Mouse (Mus musculus) liver, embryonic 14.5 days (tissue): ENCODE measurements around the gene Hbs1l.

ENCODE experiments used
- CTCF ChIP-seq: IDR thresholded peaks from 2 replicates; pipeline ENCODE4 v1.5.1; 2016; ENCODE audit warnings: antibody characterized with exemption, low read depth, control low read depth
- EP300 ChIP-seq: IDR thresholded peaks from 2 replicates; pipeline ENCODE4 v1.6.1; 2016; ENCODE audit warnings: antibody characterized with exemption, low read depth

DNA sequence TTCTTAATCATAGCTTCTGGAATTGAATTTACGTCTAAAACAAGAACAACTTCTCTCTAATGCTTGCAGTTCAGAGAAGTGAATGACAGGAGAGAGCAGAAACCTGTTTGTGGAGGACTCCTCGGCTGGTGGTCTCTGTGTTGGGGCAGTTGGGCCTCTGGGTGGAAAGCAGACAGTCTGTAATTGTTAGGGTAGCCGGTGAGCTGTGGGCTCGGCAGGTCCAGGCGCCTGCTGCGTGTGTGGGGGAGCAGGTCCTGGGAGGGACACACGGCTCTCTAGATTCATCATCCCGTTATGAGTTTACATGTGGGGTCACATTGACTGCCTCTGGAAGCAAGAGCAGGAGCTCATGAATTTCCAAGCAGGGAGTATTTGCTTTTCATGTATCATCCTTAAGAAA lies 103.8 kb downstream of the Hbs1l start:
- no peak for TF ChIP-seq CTCF
- no peak for TF ChIP-seq EP300
